Mouse (Mus musculus): ENCODE results near the gene Nptx2.

The Nptx2 gene

GRCm38 (mm10) chr5:144585100-144585499 is 39.4 kb downstream of the Nptx2 start:
- peak in 1 of 2 experiments; percentile 12 for DNase-seq (ENCODE audit: low spot score in 2 of 2)

- no peak for DNase-seq (ENCODE audit: low spot score in 2 of 2)
Observed at GRCm38 (mm10) chr5:144591248-144591880, 45.7 kb downstream of the Nptx2 start.

- DNase-seq (ENCODE audit: low spot score in 2 of 2): peak; percentile 18 to 30
Observed at GRCm38 (mm10) chr5:144594796-144595195, 49.1 kb downstream of the Nptx2 start.

Data from frontal cortex, postnatal 14 days (tissue).